Mouse (Mus musculus): Measurements from ENCODE around the gene BC035947. TPM values are rescaled to one million over a fixed set of nuclear protein-coding genes. Genes with fewer than 3 reads are reported as not detected.

BC035947 gene
- polyA plus RNA-seq, 1 experiment from 2014 or later, result 0.02 TPM

- WGBS (ENCODE audit: insufficient replicate concordance), result 75% methylated on average over 1 of the region's 1 CpGs
- peaks cover 72% of the 10 kb centered on the region for H3K36me3 ChIP-seq (replicated peaks)
Observed at GRCm38 (mm10) chr1:78448091-78448490, 63.9 kb downstream of the BC035947 start.

More at GRCm38 (mm10) chr1:78448091-78448490, 63.9 kb downstream of the BC035947 start:
- H3K9me3 ChIP-seq (replicated peaks), result no peaks in the 10 kb centered on the region
- H3K27me3 ChIP-seq, result no peaks in the 10 kb centered on the region
- H3K27ac ChIP-seq (replicated peaks), result no peak overlapping the region
- no peak overlapping the region for H3K9ac ChIP-seq
- no peaks in the 10 kb centered on the region for H3K4me1 ChIP-seq (replicated peaks)
- no peak for ATAC-seq (ENCODE audit: insufficient read depth)
- no peak overlapping the region for H3K4me2 ChIP-seq
- H3K4me3 ChIP-seq (replicated peaks), result no peak overlapping the region

Other genes starting within 250 kb of the BC035947 start
- 0.14 and 0.20 TPM in 2 replicates for gene Sgpp2, start 201.8 kb downstream of the BC035947 start, polyA plus RNA-seq (2015; fragmentation: Nextera tagmentation; extraction: Ambion mirVana)
- gene Farsb, start 23.3 kb downstream of the BC035947 start, polyA plus RNA-seq (2015; fragmentation: Nextera tagmentation; extraction: Ambion mirVana), result 85.4 and 91.0 TPM in 2 replicates
- not detected in 2 replicates for gene Mogat1, start 1.2 kb downstream of the BC035947 start, polyA plus RNA-seq (2015; fragmentation: Nextera tagmentation; extraction: Ambion mirVana)
- gene Acsl3, start 145.7 kb upstream of the BC035947 start, polyA plus RNA-seq (2015; fragmentation: Nextera tagmentation; extraction: Ambion mirVana), result 19.9 and 21.1 TPM in 2 replicates
- 0.77 and 0.99 TPM in 2 replicates for gene Utp14b, start 145.9 kb upstream of the BC035947 start, polyA plus RNA-seq (2015; fragmentation: Nextera tagmentation; extraction: Ambion mirVana)

Measured in liver, embryonic 15.5 days (tissue).